Mouse (Mus musculus) brain, embryonic 18.5 days (tissue): ENCODE results near the gene Pias1.
A peak's percentile ranks its signal among the peaks of the same experiment; 100 is the strongest.

Experiments used
- DNase-seq: peaks from one replicate; pipeline ENCODE4 v3.0.0-alpha.2; 2012; ENCODE audit warnings: low read depth, low spot score

The Pias1 gene

GRCm38 (mm10) chr9:62987824-62988223 lies at the start of gene Pias1:
TSS of gene Pias1 (minus strand) at chr9:62987924.
- no peak for DNase-seq

DNA sequence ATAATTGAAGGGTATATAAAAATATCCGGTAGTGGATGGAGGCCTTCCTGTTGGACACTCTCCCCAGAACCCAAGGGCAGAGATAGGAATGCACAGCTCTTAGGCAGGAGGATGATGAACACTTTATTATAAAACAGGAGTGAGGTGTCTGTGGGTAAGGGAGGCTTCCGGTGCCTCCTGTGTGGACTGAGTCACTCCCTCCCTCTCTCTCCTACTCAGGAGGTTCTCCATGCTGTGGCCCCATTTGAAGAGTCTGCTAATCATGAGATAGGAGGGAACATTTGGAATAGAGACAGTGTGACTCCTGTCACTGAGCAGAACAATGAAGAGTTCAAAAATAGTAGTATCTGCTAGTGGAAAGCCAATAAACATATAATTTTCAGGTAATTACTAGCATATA lies 47.7 kb upstream of the Pias1 start:
- DNase-seq, result no peak

- no peak for DNase-seq
These were observed 43.5 kb upstream of the Pias1 start for GRCm38 (mm10) chr9:63031011-63031782.

DNA sequence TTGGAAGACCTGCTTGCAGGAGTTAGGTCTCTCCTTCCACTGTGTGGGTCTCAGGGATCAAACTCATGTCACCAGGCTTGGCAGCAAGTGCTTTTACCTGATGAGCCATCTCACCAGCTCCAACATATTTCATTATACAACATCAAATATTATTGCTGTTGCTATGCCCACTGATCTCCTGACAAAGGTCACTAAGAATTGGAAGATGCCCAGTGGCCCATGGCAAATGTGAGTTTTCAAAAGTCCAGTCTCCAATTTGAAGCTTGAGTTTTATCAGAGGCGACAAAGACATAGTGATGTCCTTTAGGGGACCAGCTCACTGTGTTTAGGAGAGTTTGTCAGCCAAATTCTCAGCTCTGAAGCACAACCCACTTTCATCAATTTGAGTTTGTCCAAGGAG lies 34.8 kb upstream of the Pias1 start:
- no peak for DNase-seq

GRCm38 (mm10) chr9:63007371-63007770 lies 19.6 kb upstream of the Pias1 start:
- no peak for DNase-seq

- DNase-seq, result no peak
These were observed 18.5 kb upstream of the Pias1 start for GRCm38 (mm10) chr9:63006081-63006820.

DNA sequence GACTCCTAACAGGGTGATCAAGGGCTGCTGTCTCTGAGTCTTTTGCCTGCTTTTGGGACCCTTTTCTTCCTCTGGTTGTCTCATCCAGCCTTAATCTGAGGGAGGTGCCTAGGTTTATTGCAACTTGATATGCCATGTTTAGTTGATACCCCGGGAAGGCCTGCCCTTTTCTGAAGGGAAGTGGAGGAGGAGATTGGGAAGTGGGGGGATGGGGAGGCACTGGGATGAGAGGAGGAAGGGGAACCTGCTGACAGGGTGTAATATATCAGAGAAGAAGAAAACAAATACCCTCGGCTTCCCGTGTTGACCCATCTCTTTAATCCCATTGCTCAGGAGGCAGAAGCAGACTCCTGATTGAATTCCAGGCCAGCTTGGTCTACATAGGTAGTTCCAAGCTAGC lies 10.8 kb upstream of the Pias1 start:
- DNase-seq, result no peak

- DNase-seq, result no peak
These were observed 9.9 kb upstream of the Pias1 start for GRCm38 (mm10) chr9:62997626-62998025.

- no peak for DNase-seq
These were observed 7.5 kb upstream of the Pias1 start for GRCm38 (mm10) chr9:62995186-62995585.

DNA sequence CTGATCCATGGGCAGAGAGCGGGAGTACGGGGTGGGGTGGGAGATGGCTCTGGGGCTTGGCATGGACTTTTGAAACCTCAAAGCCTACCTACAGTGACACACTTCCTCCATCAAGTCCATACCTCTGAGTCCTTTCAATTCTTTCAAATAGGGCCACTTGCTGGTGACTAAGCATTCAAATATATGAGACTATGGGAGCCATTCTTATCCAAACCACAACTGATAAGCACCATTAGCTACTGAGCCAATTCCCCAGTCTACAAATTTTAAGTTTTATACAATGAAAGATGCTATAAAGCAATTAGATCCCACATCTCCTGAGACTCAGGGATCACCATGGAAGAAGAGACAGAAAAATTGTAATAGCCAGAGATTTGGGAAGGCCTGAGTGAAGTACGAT lies 2.4 kb upstream of the Pias1 start:
- no peak for DNase-seq

GRCm38 (mm10) chr9:62980777-62981202 lies 6.9 kb downstream of the Pias1 start:
- peak; percentile 91 for DNase-seq

DNA sequence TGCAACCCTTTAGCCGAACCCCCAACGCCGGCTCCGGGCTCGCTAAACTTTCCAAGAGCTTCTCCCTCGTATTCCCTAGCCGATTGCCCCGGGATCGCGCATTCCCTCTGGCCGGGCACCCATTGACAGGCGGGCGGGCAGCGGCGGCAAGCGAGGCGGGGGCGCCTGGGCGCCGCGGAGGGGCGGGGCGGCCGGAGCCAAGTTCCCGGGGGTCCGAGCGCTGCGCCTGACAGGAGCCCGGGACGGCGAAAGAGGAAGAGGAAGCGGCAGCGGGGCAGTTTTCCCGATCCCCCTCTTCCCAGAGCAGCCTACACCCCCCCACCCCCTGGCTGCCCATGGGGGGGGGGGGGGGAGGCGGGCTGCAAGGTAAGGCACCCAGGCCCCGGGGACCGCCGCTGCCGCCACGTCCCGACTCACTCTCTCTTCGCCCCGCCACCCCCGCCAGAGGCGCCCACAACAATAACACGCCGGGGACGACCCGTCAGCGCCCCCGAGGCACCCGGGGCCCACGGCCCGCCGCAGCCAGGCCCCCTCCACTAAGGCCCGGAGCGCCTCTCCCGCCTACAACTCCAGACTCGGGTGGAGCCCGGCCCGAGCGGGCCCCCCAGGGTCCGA lies 7.5 kb downstream of the Pias1 start:
- DNase-seq, result no peak

- DNase-seq, result no peak
These were observed 8.1 kb downstream of the Pias1 start for GRCm38 (mm10) chr9:62979461-62980161.

GRCm38 (mm10) chr9:62977152-62977551 lies 10.6 kb downstream of the Pias1 start:
- DNase-seq, result no peak

- no peak for DNase-seq
These were observed 11.9 kb downstream of the Pias1 start for GRCm38 (mm10) chr9:62975830-62976229.

GRCm38 (mm10) chr9:62974439-62974838 lies 13.3 kb downstream of the Pias1 start:
- no peak for DNase-seq

DNA sequence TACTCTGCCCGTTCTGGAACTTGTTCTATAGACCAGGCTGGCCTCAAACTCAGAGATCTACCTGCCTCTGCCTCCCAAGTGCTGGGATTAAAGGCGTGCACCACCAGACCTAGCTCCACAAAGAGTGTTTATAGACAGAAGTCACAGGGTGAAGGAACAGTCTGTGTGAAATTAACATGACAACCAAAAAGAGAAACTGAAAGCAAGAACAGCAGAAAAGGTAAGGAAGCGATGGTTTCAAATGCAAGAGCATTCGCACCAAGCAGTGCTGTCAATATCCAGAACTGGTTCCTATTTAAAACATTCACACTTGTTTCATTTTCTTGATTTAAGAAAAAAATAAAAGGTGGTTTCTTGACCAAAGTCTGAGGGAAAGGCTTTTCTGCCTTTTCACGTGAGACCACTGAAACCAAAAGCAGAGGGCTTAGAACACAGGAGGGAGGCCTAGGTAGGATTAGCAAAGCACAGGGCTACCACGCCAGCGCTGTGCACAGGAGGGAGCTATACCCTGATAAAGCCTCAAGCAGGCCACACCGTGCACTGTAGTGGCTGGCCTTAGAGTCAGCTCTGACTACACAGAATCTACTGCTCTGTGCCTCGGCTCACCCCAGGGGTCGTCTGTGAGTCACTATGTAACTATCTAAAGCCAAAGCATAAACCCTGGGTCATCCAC lies 15.5 kb downstream of the Pias1 start:
- DNase-seq, result no peak

DNA sequence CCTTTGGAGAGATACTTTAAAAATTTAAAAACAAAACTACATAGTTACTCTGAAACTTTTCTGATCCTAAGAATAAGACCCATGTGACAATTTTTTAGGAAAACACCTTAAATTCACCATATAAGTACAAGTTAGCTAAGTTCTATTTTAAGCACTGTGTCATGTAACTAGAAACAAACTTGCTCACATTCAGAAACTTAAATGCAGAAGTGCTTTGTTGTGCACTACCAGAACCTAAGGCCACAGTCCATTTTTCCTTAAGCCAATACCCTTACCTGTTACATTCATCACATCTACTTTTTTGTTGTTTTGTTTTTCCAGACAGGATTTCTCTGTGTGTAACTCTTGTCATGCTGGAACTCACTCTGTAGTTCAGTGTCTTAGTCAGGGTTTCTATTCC lies 17.4 kb downstream of the Pias1 start:
- no peak for DNase-seq

GRCm38 (mm10) chr9:62966018-62966417 lies 21.7 kb downstream of the Pias1 start:
- no peak for DNase-seq

GRCm38 (mm10) chr9:62952713-62953112 lies 35.0 kb downstream of the Pias1 start:
- no peak for DNase-seq

DNA sequence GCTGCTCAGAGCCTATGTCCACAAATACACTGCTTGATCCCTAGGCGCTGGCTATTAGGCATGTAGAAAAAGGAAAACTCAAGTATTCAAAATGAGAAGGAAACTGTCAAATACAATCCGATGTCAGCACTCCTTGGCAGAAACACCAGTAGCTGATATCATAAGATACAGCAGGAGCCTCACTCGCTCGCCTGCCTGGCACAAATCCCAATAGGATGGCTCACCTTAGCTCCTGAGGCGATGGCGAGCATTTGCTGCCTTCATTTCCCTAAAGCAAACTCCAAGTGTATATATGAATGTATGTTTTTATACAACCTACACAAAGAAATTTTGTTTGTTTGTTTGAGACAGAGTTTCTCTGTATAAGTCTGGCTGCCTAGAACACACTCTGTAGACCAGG lies 42.4 kb downstream of the Pias1 start:
- DNase-seq, result no peak
